Mouse (Mus musculus): ENCODE results near the gene Nr2f2.

GRCm38 (mm10) chr7:70342076-70342475, 24.5 kb downstream of the Nr2f2 start:
- TF ChIP-seq CTCF (IDR thresholded peaks at IDR 0.05; ENCODE audit: borderline replicate concordance, insufficient read depth, low read length), result no peak
- TF ChIP-seq POLR2A (IDR thresholded peaks at IDR 0.05; ENCODE audit: low read depth, low read length), result no peak

Data from embryonic fibroblast, embryonic 13.5 days (primary cell).